Mouse (Mus musculus): ENCODE data around the gene Olfr916. TPM values are rescaled to one million over a fixed set of nuclear protein-coding genes. Genes with fewer than 3 reads are reported as not detected.

Gene Olfr916
- not detected in 2 replicates for total RNA-seq (2023)

GRCm38 (mm10) chr9:38659775-38660174 is at the start of gene Olfr916:
Gene Olfr916 (minus strand): TSS chr9:38659875.

GRCm38 (mm10) chr9:38674501-38674900 is 14.8 kb upstream of the Olfr916 start, which contains the start of gene Olfr918:
Gene Olfr918 (minus strand): TSS chr9:38674601.

GRCm38 (mm10) chr9:38665742-38666141 is 6.1 kb upstream of the Olfr916 start, which contains the start of gene Olfr917:
Gene Olfr917 (minus strand): TSS chr9:38665842.

Other genes with a start within 250 kb of the Olfr916 start
- not detected in 2 replicates for gene Olfr901, start 230.4 kb downstream of the Olfr916 start, total RNA-seq (2023)
- not detected in 2 replicates for gene Olfr902, start 212.2 kb downstream of the Olfr916 start, total RNA-seq (2023)
- not detected in 2 replicates for gene Olfr904, start 196.7 kb downstream of the Olfr916 start, total RNA-seq (2023)
- gene Olfr905, start 188.8 kb downstream of the Olfr916 start, total RNA-seq (2023) = 0.14 TPM in 1 of 2 replicates, not detected in the other
- gene Olfr906, start 172.8 kb downstream of the Olfr916 start, total RNA-seq (2023) = not detected in 2 replicates
- not detected in 2 replicates for gene Olfr907, start 164.1 kb downstream of the Olfr916 start, total RNA-seq (2023)
- gene Olfr911-ps1, start 138.3 kb downstream of the Olfr916 start, total RNA-seq (2023) = not detected in 2 replicates
- not detected in 2 replicates for gene Olfr910, start 122.0 kb downstream of the Olfr916 start, total RNA-seq (2023)
- gene Olfr912, start 79.7 kb downstream of the Olfr916 start, total RNA-seq (2023) = not detected in 2 replicates
- not detected in 2 replicates for gene Olfr913, start 67.1 kb downstream of the Olfr916 start, total RNA-seq (2023)
- gene Olfr914, start 54.8 kb downstream of the Olfr916 start, total RNA-seq (2023) = not detected in 2 replicates
- not detected in 2 replicates for gene Olfr917, start 6.0 kb upstream of the Olfr916 start, total RNA-seq (2023)
- gene Olfr918, start 14.7 kb upstream of the Olfr916 start, total RNA-seq (2023) = not detected in 2 replicates
- gene Olfr919, start 43.8 kb upstream of the Olfr916 start, total RNA-seq (2023) = not detected in 2 replicates
- gene Vwa5a, start 58.4 kb upstream of the Olfr916 start, total RNA-seq (2023) = 24.1 and 27.6 TPM in 2 replicates
- 0.16 TPM in 1 of 2 replicates, not detected in the other for gene Olfr920, start 92.4 kb upstream of the Olfr916 start, total RNA-seq (2023)
- gene Olfr921, start 113.2 kb upstream of the Olfr916 start, total RNA-seq (2023) = not detected in 2 replicates
- not detected in 2 replicates for gene Olfr922, start 154.7 kb upstream of the Olfr916 start, total RNA-seq (2023)
- not detected in 2 replicates for gene Olfr923, start 166.7 kb upstream of the Olfr916 start, total RNA-seq (2023)
- not detected in 2 replicates for gene Olfr924, start 184.6 kb upstream of the Olfr916 start, total RNA-seq (2023)
- not detected in 2 replicates for gene Olfr26, start 195.2 kb upstream of the Olfr916 start, total RNA-seq (2023)
- gene Olfr926, start 217.3 kb upstream of the Olfr916 start, total RNA-seq (2023) = not detected in 2 replicates